Mouse (Mus musculus) midbrain, embryonic 16.5 days (tissue): ENCODE measurements around the gene Syn3. TPM values are rescaled to one million over a fixed set of nuclear protein-coding genes. Genes with fewer than 3 reads are reported as not detected.
"Not testable (repeated sequence)": the region's sequence is repeated elsewhere in the genome, so short reads cannot be mapped to it uniquely, and the experiment has no call there.

Experiments
- ATAC-seq: fragments of 200-750 bp; cut with Nextera tagmentation; 2 replicates; pipeline ENCODE4 v1.8.0; 2017; ENCODE audit warnings: moderate TSS enrichment
- H3K27ac ChIP-seq: fragments of 300-500 bp; sonication (generic); 2 replicates; pipeline ENCODE4 v1.5.1; 2014; ENCODE audit warnings: mild to moderate bottlenecking, low read length, mixed read lengths
- H3K27me3 ChIP-seq: fragments of 300-500 bp; sonication (generic); 2 replicates; pipeline ENCODE4 v1.6.1; 2014; ENCODE audit warnings: low read depth, low read length, mixed read lengths; ENCODE audit not compliant: control insufficient read depth, insufficient read depth
- H3K36me3 ChIP-seq: fragments of 300-500 bp; sonication (generic); 2 replicates; pipeline ENCODE4 v1.6.1; 2014; ENCODE audit warnings: mild to moderate bottlenecking, low read length, moderate library complexity, mixed read lengths; ENCODE audit not compliant: control insufficient read depth, insufficient read depth
- H3K4me1 ChIP-seq: fragments of 300-500 bp; sonication (generic); 2 replicates; pipeline ENCODE4 v1.6.1; 2014; ENCODE audit warnings: mild to moderate bottlenecking, low read length, mixed read lengths; ENCODE audit not compliant: control insufficient read depth, insufficient read depth
- H3K4me2 ChIP-seq: fragments of 300-500 bp; sonication (generic); 2 replicates; pipeline ENCODE4 v1.6.1; 2014; ENCODE audit warnings: mild to moderate bottlenecking, low read length, mixed read lengths
- H3K4me3 ChIP-seq: fragments of 300-500 bp; sonication (generic); 2 replicates; pipeline ENCODE4 v1.5.1; 2014; ENCODE audit warnings: low read depth, mild to moderate bottlenecking, low read length, moderate library complexity, mixed read lengths
- H3K9ac ChIP-seq: fragments of 300-500 bp; sonication (generic); 2 replicates; pipeline ENCODE4 v1.6.1; 2014; ENCODE audit warnings: low read depth, low read length, mixed read lengths
- H3K9me3 ChIP-seq: fragments of 300-500 bp; sonication (generic); replicated peaks from 2 replicates; pipeline ENCODE4 v1.6.1; 2014; ENCODE audit warnings: mild to moderate bottlenecking, low read length, mixed read lengths; ENCODE audit not compliant: control insufficient read depth, poor library complexity, severe bottlenecking
- WGBS: fragments of 180-500 bp; shearing (Covaris S2); extraction: QIAGEN DNeasy Blood & Tissue Kit; methylation state at CpG from one replicate; pipeline ENCODE4 v1.1.7; 2014; 5-methylcytosine and 5-hydroxymethylcytosine counted together
- polyA plus RNA-seq: library from polyadenylated mRNA; unstranded; fragments of >200 nt; fragmentation: Nextera tagmentation; extraction: Ambion mirVana; gene quantifications from 2 replicates; pipeline ENCODE4 v1.2.1, GENCODE M21; 2015

Syn3 gene
- polyA plus RNA-seq, 1 experiment from 2014 or later, result 34.0 TPM

DNA sequence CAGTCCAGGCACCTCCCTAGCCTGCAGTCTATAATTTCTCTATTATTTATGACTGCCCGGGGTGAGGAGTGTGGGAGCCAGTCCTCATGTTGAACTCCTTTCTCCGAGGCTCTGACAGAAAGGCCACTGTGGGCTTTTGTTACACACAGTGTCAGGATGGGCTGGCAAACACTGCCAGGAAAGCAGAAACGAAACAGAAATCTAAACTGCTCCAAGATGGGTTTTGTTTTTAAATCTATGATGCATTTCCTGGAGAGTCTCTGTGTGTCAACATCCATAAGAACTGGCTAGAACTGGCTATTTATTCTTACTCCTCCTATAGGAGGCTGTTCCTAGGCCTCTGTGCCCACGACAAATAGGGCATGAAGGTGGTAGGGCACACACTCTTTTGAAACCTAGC is 374.6 kb downstream of the Syn3 start:
- no peaks in the 10 kb centered on the region for H3K4me1 ChIP-seq
- ATAC-seq, result no peak
- no peaks in the 10 kb centered on the region for H3K9me3 ChIP-seq
- 75% methylated on average over 4 of the region's 4 CpGs for WGBS
- H3K27me3 ChIP-seq, result no peaks in the 10 kb centered on the region
- H3K36me3 ChIP-seq, result no peaks in the 10 kb centered on the region
- H3K27ac ChIP-seq, result no peak overlapping the region
- H3K4me2 ChIP-seq, result no peak overlapping the region
- H3K9ac ChIP-seq, result no peak overlapping the region
- no peak overlapping the region for H3K4me3 ChIP-seq

DNA sequence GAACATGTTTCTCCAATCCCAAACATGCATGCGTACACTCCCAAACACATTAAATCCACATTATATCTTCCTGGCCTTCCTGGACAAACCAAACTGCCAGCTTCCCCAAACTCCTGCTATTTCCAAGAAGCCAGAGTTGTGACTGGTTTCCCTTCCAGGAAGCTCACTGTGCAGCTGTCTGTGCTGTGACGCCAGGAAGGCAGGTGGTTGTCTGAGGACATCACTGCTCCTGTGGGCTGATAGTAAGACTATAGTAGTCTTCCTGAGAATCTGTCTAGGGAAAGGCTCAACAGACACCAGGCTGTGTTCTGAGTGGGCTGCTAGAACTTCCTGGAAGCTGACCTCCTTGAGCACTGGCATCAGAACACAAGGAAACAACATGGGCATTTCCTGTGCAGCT is 375.5 kb downstream of the Syn3 start:
- Histone ChIP-seq H3K9me3 (no peaks in the 10 kb centered on the region), H3K4me3 (no peak overlapping the region), H3K27me3 (no peaks in the 10 kb centered on the region), H3K9ac (no peak overlapping the region), H3K36me3 (no peaks in the 10 kb centered on the region), H3K4me2 (no peak overlapping the region), H3K4me1 (no peaks in the 10 kb centered on the region), H3K27ac (no peak overlapping the region)
- ATAC-seq, result no peak
- 89% methylated on average over 2 of the region's 2 CpGs for WGBS

GRCm38 (mm10) chr10:86122456-86122855 is 376.2 kb downstream of the Syn3 start:
- H3K4me3 ChIP-seq, H3K36me3 ChIP-seq, H3K27ac ChIP-seq, H3K4me1 ChIP-seq, H3K9me3 ChIP-seq, H3K9ac ChIP-seq, H3K27me3 ChIP-seq, H3K4me2 ChIP-seq, ATAC-seq: not testable (repeated sequence)
- WGBS, result 93% methylated on average over 10 of the region's 10 CpGs

- ATAC-seq, result no peak
- Histone ChIP-seq H3K4me1 (no peaks in the 10 kb centered on the region), H3K27me3 (no peaks in the 10 kb centered on the region), H3K4me2 (no peak overlapping the region), H3K36me3 (no peaks in the 10 kb centered on the region), H3K4me3 (no peak overlapping the region), H3K27ac (no peak overlapping the region), H3K9ac (no peak overlapping the region), H3K9me3 (no peaks in the 10 kb centered on the region)
- 84% methylated on average over 2 of the region's 2 CpGs for WGBS
Measured at GRCm38 (mm10) chr10:86116268-86116667, 382.4 kb downstream of the Syn3 start.

- WGBS, result 45% methylated on average over 5 of the region's 5 CpGs
Measured at GRCm38 (mm10) chr10:86114431-86114848, 384.3 kb downstream of the Syn3 start.

GRCm38 (mm10) chr10:86108797-86109196 is 389.9 kb downstream of the Syn3 start:
- Histone ChIP-seq H3K4me3 (no peak overlapping the region), H3K27me3 (no peaks in the 10 kb centered on the region), H3K4me1 (no peaks in the 10 kb centered on the region), H3K27ac (no peak overlapping the region), H3K9me3 (no peaks in the 10 kb centered on the region), H3K4me2 (no peak overlapping the region), H3K9ac (no peak overlapping the region), H3K36me3 (no peaks in the 10 kb centered on the region)
- 92% methylated on average over 4 of the region's 4 CpGs for WGBS
- ATAC-seq, result no peak

More at GRCm38 (mm10) chr10:86114431-86114848, 384.3 kb downstream of the Syn3 start:
- H3K36me3 ChIP-seq, result no peaks in the 10 kb centered on the region
- H3K27me3 ChIP-seq, result no peaks in the 10 kb centered on the region
- H3K27ac ChIP-seq, result no peak overlapping the region
- H3K9ac ChIP-seq, result no peak overlapping the region
- ATAC-seq, result no peak
- no peak overlapping the region for H3K4me3 ChIP-seq
- H3K4me2 ChIP-seq, result no peak overlapping the region
- H3K4me1 ChIP-seq, result no peaks in the 10 kb centered on the region
- no peaks in the 10 kb centered on the region for H3K9me3 ChIP-seq

- H3K4me2 ChIP-seq, result no peak overlapping the region
- H3K9me3 ChIP-seq, result no peaks in the 10 kb centered on the region
- no peak overlapping the region for H3K4me3 ChIP-seq
- H3K4me1 ChIP-seq, result no peaks in the 10 kb centered on the region
- no peaks in the 10 kb centered on the region for H3K36me3 ChIP-seq
- H3K27ac ChIP-seq, result no peak overlapping the region
- no peaks in the 10 kb centered on the region for H3K27me3 ChIP-seq
- ATAC-seq, result no peak
- 83% methylated on average over 4 of the region's 4 CpGs for WGBS
- no peak overlapping the region for H3K9ac ChIP-seq
Measured at GRCm38 (mm10) chr10:86107681-86108080, 391.0 kb downstream of the Syn3 start.

GRCm38 (mm10) chr10:86103976-86104375 is 394.7 kb downstream of the Syn3 start:
- Histone ChIP-seq H3K4me3 (no peak overlapping the region), H3K9me3 (0 out of 2 replicates have a peak, but pooled peaks cover 3% of the 10 kb centered on the region), H3K27ac (no peak overlapping the region), H3K9ac (no peak overlapping the region), H3K36me3 (no peaks in the 10 kb centered on the region), H3K4me1 (no peaks in the 10 kb centered on the region), H3K27me3 (no peaks in the 10 kb centered on the region), H3K4me2 (no peak overlapping the region)
- ATAC-seq, result no peak

GRCm38 (mm10) chr10:86100281-86100851 is 398.3 kb downstream of the Syn3 start:
- Histone ChIP-seq H3K9ac (no peak overlapping the region), H3K36me3 (no peaks in the 10 kb centered on the region), H3K27ac (no peak overlapping the region), H3K4me1 (no peaks in the 10 kb centered on the region), H3K4me3 (no peak overlapping the region), H3K27me3 (no peaks in the 10 kb centered on the region), H3K9me3 (0 out of 2 replicates have a peak, but pooled peaks cover 3% of the 10 kb centered on the region), H3K4me2 (no peak overlapping the region)
- WGBS, result 64% methylated on average over 3 of the region's 3 CpGs
- no peak for ATAC-seq
